Mouse (Mus musculus) T-helper 1 cell (primary cell): ENCODE measurements at regions not wholly inside any gene's neighbourhood (a gene's known extent, or its start where the extent isn't known, plus 50 kb on each side); places are given as distances from the start of the nearest gene placed in this dataset.

Experiments
- in situ Hi-C: fragments of 300-600 bp; cut with MboI, MseI; formaldehyde crosslinking; loops from one replicate; pipeline ENCODE4 v1.15.1; 2025; ENCODE audit warnings: high pct_unique_total_duplicates

DNA sequence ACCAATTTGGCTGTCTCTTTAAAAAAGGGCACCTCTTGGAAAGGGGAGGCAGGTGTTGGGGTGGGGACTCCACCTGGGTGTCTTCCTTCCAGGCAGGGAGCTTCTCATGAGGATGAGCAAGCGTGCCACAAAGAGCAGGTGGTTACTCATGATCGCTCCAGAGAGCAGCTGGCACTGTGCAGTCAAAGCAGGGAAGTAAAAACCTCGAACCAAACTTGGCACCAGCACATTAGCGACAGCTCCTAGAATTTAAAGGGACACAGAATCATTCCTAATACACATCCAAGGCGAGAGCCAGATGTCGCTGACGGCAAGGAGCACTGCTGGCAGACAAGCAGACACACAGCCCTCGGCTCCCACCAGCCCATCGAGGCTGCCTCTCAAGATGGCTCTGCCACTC, 70.4 kb downstream of the Irx5 start:
- in situ Hi-C loops, result no loop called here

DNA sequence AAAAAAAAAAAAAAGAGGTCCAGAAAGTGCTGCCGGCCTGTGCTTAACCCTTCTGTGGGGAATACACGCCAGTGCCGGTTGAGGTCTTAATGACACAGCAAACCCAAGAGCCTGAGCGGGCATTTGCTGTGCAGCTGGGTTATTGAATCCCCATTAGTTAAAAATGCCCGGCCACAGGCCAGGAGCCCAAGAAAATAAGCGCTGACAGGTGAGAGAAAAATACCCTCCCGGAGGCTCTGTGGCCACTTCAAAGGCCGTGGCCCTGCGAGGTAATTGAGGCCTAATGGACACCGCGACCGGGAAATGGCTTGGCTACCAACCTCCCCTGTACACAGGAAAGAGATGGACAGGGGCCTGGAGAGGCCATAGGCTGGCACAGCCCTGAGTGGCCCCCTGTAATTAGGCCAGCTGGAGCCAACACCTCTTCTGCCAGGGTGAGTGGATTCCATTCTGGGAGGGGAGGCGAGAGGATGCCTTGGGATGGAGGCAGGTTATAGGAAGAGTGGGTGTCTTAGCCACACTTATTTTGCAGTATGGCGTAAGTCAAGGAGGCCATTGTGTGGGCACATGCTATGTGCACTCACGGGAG, 79.7 kb downstream of the Irx5 start:
- in situ Hi-C loops, result no loop called here

DNA sequence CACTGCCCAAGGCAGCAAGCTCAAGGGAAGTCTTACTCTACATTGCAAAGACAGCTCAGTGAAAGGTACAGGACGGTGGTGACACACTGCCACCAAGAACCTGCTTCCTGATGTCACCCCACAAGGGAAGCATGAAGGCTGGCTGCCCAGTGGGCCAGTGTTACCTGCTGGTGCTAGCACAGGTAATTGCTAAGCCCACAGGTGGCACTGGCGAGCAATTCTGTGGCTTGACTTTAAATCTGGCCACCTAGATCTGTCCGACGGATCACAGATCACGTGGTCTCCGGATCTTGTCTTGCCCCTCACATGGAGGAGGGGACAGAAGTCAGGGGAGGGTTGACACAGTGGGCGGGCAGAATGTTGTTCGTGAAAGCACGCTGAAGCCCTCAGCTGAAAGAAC, 80.9 kb downstream of the Irx5 start:
- in situ Hi-C loops, result no loop called here

DNA sequence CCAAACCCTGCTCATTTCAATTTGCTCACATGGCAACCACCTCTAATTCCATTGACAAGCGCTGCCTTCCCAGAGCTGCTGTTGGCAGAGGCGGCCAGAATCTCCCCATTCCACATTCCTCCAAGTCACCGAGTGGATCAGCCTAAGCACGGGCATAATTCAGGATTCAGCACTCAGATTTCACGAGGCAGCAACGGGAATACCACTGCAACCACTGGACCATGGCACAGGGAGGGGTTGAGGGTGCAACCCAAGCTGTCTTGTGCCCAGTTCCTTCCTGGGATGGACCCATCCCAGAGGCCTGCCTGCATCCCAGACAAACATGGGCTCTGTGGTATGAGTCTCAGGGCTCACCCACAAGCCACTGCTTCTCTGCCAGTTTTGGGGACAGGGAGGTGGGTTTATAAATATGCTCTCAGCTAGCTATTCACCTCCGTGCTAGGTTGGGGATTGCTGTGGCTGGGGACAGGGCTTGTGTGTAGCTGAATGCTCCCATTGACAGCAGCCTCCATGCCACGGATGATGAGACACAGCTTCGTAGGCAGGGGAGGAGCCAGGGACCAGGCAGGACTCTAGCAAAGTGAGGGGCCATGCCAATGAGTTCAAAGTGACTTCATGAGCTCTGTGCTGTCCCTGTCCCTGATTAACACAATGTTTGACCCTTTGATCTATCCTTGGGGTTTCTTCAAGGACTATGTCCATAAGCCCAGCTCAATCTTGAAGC, 82.5 kb downstream of the Irx5 start:
- in situ Hi-C loops, result no loop called here

DNA sequence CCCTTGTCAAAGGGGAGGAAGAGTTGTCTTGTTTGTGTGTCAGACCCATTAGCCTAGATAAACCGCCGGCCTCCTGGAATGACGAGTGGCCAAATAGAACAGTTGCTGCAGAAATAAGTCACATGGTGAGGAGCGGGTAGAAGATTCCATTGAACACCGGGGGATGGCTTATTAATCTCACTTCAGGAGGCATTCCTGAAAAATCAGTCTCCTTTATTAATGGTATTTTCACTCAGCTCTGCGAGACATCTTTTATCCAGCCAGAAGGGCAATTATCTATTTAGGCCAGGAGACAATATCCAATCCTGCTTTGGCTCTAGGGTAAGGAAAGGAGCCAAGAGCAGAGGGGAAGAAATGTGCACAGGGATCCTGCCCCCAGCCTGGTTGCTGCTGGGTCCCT, 84.7 kb downstream of the Irx5 start:
- in situ Hi-C loops, result no loop called here

DNA sequence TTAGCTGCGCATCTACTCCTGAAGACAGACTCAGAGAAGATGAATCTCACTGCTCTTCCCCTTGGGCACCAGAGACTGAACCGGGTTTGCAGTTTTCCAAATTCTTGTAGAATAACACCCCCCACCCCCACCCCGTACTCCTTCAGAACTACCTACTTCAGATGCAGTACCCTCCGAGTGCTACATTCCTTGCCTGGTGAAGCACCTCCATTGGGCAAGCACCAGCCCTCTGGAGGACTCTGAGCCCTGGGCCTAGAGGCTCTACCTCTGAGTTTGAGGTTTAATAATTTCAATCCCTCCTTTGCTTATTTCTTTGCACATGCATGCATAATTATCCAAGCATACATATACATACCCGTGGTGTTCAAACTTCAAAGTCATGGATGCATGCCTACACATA, 101.9 kb downstream of the Irx5 start:
- in situ Hi-C loops, result no loop called here

DNA sequence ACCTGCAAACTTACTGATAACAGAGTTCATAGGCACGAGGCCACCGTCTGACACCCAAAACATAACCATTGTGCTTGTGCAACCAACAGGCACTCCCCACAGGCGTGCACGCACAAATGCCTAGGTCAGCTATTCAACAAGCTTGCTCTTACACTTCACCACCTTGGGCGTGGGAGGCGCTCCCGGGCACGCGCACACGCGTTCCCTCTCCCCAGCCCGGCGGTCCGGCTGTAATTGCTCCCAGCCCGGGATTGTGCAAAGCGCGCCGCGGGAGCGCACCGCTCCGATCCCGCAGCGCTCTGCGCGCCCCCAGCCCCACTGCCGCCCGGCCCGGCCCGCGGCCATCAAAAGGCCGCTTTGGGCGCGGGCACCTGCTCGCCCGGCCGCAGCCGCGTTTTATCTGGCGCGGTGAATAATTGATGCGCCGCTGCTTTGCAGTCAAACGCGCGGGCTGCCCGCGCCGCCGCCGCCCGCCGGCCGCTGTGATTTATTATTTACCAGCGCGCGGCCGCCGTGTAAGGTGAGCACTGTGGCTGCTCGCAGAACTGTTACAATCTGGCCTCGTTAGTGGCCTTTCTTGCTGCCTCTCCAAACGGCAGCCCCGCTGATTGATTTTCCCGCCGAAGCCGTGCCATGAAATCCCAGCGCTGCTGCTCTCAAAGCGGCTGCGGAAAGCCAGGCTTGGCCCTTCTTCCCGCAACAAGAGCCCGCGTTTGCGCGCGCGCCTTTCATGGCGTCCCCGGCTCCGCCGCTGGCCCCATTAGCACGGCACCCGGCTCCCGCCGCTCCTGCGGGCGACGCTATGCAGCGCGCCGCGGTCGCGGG, 102.9 kb downstream of the Irx5 start:
- in situ Hi-C loops, result no loop called here

DNA sequence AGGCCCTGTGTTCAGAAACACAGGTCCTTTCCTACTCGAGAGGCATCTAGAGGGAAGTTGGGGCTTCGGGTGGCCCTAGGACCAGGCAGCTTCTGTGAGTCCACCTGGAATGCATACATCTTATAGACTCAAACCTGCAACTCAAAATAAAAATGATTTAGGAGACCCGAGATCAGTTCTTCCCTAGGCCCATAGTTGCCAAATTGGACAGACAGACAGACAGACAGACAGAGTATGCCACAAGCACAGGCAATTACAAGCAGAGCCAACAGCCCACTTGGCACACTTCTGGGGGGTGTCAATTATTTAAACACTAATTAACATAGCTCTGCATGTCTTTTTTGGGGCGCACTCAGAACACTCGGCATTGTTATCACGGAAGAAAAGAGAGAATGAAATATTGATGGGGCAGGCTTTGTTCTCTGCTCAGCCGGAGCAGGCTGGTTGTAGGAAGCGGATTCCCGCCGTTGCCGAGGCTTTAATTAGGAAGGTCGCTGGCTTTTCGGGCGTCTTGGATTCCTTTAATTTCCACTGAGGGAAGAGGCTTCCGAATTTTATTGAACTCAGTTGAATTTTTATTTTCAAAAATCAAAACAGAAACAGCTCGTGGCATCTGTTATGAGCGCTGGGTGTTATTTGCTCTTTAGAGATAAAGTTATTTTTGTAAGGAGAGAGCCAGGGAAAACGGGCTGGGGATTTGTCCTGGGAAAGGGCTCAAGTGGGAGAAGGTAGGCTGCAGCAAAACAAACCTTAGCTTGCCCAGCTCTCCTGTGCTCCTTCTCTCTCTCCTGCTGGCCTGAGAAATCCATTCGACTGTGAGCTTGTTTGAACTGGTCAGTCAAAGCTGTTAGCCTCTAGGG, 111.9 kb downstream of the Irx5 start:
- in situ Hi-C loops, result no loop called here

DNA sequence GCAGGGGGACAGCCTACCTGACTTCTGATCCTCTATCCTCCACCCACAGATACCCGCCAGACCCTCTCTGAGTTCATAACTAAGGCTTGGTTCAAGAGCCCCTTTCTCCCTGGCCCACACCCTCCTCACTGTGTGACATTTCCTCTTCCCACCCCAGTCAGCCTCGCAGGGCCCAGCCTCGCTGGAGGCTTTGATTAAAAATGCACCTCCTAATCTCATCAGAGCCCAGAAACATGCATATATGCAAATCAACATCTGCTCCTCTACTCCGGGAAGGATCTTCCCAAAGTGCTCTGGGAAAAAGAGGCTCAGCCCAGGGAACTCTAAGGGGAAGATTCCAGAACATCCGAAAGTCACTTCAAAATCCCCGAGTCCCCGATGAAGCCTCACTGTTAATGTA, 114.8 kb downstream of the Irx5 start:
- in situ Hi-C loops, result no loop called here

DNA sequence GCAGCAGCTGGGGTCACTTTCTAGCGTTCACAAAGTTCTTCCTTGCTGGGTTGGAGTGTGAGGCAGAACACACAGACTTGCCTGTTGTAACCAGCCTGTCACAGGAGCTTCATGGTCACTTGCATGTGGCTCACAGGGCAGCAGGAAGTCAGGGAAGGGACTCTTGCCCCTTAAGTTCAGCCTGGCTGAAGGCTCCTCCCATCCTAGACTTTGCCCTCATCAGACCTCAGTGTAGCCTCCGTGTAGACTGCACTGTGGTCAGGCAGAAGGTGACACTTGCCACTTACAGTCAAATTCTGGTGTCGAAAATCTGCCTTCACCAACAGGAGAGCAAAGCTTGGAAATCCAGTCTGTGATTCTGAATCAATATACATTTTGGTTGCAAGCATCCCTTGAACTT, 115.4 kb downstream of the Irx5 start:
- in situ Hi-C loops, result no loop called here

DNA sequence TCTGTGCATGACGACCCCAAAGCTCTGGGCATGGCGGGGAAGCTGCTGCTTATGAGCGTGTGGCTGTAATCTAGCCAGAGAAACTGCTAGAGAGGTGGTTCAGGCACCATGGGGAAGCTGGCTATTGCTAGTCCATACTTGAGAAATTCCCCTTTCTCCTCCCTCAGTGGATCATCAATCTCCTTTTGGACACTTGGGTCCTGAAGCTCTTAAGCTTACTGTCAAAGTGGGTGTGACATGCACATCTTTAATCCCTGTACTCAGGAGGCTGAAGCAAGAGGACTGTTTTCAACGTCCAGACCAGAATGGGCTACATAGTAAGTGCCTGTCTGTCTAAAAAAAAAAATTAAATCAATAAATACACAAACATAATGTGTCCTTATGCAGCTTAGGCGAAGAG, 125.0 kb downstream of the Irx5 start:
- in situ Hi-C loops, result no loop called here

DNA sequence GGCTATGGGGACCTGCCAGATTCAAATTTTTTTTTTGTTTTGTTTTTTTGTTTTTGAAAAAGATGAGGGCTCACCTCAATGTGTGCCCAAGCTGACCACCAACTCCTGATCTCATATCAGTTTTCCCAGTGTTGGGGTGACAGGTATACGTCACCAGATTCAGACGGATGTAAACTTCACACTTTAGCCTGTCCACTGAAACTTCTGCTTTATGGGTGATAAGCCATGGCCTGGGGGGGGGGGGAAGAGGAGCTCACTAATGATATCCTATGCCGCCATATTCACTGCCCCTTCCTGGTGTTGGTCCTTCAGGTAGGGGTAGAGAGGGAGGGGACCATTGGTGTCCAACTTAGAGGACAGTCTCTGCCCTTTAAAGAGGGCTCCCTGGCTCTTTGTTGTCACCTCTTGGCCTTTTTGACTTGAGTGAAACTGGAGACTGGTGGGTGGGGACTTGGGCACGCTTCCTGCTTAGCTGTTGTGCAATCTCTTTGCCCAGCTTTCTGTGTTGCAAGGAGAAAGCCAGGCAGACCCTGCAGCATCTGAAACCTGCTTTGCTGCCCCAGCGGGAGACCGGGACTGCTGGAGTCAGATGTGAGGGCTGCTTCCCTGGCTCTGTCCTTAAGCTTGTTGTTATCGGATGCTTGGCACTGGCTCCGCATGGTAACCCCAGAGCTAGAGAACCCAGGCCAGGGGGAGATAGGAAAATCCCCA, 125.8 kb downstream of the Irx5 start:
- in situ Hi-C loops, result no loop called here

DNA sequence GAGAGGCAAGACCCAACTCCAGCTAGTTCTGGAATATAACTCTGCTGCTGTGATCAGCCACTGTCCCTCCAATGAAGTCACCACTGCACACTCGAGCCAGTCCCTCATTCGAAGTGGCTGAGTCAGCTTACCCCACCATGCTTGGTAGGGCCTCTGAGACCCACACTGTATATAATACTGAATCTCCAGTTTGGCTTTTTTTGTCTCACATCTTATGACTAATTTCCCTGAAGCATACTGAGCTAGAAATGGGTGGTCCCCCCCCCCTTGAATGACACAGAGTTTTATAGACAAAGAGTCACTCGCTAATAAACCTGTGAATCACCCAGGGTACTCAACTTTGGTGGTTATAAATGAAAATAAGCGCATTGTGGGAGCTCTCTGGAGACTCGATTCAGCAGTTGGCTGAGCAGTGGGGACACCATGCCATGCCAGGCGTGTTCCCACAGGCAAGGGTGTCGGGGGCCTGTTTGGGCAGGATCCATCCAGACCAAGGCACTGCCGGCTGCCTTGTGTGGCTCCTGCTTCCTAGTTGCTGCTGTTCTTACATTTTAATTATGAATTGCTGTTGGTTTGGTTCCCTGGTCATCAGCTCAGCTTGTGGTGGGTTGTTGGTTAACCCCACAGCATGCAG, 131.2 kb downstream of the Irx5 start:
- in situ Hi-C loops, result no loop called here

DNA sequence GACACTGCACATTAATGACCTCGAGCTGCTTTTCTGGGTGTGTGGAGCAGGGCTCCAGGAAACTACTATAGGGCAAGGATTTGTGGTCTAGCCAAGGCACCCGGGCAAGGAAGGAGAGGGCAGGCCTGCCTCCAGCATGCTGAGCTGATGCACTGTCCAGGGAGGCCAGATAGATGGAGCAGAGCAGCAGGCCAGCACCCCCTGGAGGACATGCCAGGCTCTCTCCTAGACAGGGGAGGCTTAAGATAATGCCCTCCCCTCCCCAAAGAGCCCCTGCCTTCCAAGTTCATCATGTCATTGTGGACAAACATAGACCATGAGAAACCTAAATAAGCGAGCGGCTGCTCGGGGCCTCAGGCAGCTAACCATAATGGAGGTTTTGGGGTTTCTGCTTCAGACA, 134.1 kb downstream of the Irx5 start:
- in situ Hi-C loops, result no loop called here

DNA sequence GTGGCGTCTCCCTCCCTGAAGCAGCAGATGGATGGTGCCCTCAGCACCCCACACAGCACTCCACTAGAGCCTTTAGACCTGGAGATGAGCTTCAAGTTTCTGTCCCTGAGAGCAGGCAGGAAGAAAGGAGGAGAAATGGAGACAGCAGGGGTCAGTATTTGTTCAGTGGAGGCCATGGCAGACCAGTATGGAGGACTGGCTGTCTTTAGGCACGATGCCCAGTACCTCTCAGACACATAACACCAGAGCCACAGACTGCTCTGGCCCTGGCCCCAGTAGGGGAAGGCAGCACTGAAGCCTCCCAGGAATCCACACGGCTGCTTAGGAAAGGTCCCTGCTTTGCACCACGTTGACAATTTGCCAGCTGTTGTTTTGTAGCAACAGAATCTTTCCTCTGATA, 136.0 kb downstream of the Irx5 start:
- in situ Hi-C loops, result no loop called here

DNA sequence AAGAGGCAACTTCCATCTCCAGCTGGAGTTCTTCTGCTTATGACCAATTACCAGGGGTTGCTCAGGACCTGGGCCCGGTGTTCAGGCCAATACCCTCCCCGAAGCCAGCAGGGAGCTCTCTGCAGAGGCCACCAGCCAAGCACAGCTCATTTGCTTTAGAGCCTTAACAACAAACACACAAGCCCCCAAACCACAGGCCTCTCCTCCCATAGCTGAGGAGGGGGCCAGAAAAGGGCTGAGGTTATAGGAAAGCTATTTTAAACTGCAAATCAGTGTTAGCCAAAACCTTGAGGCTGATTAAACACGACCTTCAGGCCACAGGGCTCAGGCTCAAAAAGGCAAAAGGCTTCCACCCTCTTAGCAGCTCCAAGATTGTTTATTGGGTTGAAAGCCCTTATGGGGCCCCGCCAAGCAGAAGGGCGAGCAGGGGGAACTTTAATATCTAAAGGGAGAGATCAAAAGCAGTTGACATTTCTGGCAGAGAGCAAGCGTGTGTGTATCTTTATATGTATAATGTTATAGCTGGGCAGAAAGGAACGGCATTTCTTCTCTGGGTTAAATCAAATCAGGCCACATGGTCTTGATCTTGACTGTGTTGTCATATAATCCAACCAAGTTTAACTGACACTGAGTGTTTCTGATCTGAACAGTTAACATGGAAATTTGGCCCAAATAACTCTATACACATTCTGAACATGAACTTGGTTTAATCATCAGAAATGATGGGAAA, 148.3 kb downstream of the Irx5 start:
- in situ Hi-C loops, result no loop called here

DNA sequence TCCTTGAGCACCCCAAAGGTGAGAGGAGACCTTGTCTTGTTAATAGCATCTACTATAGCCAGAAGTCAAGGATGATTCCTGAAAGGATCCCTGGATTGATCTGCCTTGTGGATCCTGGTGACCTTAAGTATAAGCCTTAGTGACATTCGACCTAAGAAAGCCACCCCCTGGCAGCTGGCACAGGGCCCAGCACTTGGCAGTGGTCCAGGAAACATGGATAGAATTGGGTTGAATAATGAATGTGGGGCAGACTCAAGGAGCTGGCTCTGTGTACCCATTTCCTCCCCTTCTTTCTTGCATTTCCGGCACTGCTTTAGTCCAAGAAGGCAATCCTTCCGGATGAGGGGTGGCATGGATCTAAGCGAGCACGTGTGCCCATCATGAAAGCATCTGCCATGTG, 149.0 kb downstream of the Irx5 start:
- in situ Hi-C loops, result no loop called here

DNA sequence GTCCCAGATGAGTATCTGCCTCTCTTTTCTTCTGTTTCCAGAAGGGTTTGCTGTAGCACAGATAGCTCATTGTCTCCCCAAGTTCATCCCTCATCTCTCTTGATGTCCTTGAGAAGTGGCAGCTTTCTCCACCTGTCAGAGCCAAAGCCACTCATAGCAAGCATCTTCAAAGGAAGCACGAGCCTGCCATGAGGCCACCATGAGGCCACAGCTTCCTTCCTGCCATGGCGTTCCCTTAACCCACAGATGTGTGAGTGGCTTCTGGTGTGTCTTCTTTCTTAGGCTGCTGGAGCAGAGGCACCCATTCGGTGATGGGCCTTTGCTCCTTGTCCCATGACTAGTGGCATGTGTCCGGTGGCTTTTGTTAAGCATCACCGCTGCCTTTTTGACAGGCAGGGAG, 149.5 kb downstream of the Irx5 start:
- in situ Hi-C loops, result no loop called here

DNA sequence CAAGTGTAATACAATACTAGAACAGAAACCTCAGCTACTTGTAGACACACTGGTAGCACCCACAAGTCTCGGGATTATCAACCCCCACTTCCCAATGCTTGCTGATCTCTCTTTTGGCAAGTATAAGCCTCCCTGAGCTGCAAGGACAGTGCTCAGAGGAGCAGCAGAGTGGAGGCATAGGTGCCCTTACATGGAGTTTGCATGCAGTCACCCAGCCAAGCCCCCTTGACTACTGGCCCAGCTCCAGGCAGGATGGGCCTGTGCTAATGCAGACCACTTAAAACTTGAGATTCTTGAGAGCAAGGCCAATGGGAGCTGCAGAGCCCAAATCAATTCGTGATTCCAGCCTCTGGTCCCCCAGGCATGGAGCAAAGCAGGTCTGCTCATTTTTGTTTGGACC, 158.0 kb downstream of the Irx5 start:
- in situ Hi-C loops, result no loop called here

DNA sequence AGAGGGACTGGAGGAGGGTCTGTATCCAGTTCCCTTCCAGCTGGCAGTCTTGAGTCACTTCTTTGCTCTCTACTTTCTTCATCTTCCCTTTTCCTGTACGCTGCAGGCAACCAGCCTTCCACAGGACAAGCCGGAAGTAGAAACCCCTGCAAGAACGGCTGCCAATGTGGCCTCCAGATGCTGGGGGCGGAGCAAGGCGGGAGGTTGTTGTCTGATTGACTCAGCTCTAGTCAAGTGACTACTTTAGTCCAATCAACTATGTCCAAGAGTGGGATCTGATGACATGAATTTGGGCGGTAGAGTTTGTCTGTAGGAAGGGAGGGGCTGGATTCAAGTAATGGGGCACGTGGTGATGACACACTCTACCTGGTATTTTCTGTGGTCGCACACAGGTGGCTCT, 156.1 kb upstream of the Irx6 start:
- in situ Hi-C loops, result no loop called here
